Mouse (Mus musculus) neural tube, embryonic 15.5 days (tissue): ENCODE results near the gene Mid1ip1. TPM values are rescaled to one million over a fixed set of nuclear protein-coding genes. Genes with fewer than 3 reads are reported as not detected.

ENCODE experiments used
- ATAC-seq: fragments of 200-750 bp; cut with Nextera tagmentation; 2 replicates; pipeline ENCODE4 v1.8.0; 2017; ENCODE audit warnings: mild to moderate bottlenecking, moderate TSS enrichment, moderate library complexity; ENCODE audit not compliant: low FRiP score
- H3K27ac ChIP-seq: fragments of 300-500 bp; sonication (generic); replicated peaks from 2 replicates; pipeline ENCODE4 v1.5.1; 2015; ENCODE audit warnings: mild to moderate bottlenecking, inconsistent platforms
- H3K27me3 ChIP-seq: fragments of 300-500 bp; sonication (generic); replicated peaks from 2 replicates; pipeline ENCODE4 v1.6.1; 2015; ENCODE audit warnings: inconsistent platforms
- H3K36me3 ChIP-seq: fragments of 300-500 bp; sonication (generic); 2 replicates; pipeline ENCODE4 v1.6.1; 2015; ENCODE audit warnings: inconsistent platforms
- H3K4me1 ChIP-seq: fragments of 300-500 bp; sonication (generic); 2 replicates; pipeline ENCODE4 v1.6.1; 2015; ENCODE audit warnings: inconsistent platforms
- H3K4me2 ChIP-seq: fragments of 300-500 bp; sonication (generic); 2 replicates; pipeline ENCODE4 v1.6.1; 2015; ENCODE audit warnings: inconsistent platforms, mild to moderate bottlenecking, moderate library complexity
- H3K4me3 ChIP-seq: fragments of 300-500 bp; sonication (generic); replicated peaks from 2 replicates; pipeline ENCODE4 v1.5.1; 2015; ENCODE audit warnings: mild to moderate bottlenecking, inconsistent platforms
- H3K9ac ChIP-seq: fragments of 300-500 bp; sonication (generic); replicated peaks from 2 replicates; pipeline ENCODE4 v1.6.1; 2015; ENCODE audit warnings: mild to moderate bottlenecking, inconsistent platforms
- H3K9me3 ChIP-seq: fragments of 300-500 bp; sonication (generic); replicated peaks from 2 replicates; pipeline ENCODE4 v1.6.1; 2016; ENCODE audit warnings: inconsistent platforms
- WGBS: fragments of 180-500 bp; shearing (Covaris S2); methylation state at CpG from one replicate; pipeline ENCODE4 v1.1.7; 2015; ENCODE audit warnings: mixed read lengths; 5-methylcytosine and 5-hydroxymethylcytosine counted together
- polyA plus RNA-seq: library from polyadenylated mRNA; unstranded; fragments of >200 nt; fragmentation: Nextera tagmentation; extraction: Ambion mirVana; gene quantifications from 2 replicates; pipeline ENCODE4 v1.2.1, GENCODE M21; 2015

The Mid1ip1 gene
- polyA plus RNA-seq, 1 experiment from 2014 or later = 112 TPM

DNA sequence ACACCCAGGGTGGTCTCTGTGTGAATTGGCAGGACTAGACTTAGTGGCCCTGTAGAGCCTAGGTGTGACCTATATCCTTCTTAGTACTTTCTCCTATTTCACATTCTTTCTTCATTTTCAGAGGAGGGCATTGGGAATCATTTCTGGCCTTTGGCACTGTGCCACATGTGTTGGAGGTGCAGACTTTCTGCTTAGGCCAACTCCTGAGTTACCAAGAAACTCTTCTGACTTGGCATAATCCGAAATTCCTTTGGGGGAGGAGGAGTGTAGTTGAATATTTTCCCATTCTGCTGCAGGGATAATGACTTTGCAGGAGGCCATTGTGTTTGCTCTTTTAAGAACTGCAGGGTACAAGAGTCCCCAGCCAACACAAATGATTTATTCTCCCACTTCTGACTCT, 19.6 kb downstream of the Mid1ip1 start:
- H3K4me1 ChIP-seq = no peaks in the 10 kb centered on the region
- WGBS = 7% methylated on average over 1 of the region's 1 CpGs
- ATAC-seq = no peak

DNA sequence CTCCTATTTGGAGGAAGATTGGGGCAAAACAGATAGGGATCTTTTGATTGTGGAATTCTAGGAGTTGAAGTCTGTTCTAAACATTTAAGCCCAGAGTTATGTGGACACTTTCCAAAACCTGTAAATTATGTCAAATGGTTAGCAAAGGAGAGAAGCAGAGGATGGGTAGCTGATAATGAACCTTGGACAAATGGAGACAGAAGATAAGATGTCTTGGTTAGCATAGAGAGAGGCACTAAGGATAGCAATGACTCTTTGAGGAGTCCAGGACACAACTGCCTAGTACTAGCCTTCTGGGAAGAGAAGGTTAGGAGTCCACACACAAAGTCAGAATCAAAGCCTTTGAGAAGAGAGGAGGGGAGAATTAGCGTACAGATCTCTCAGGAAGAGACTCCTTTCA, 20.1 kb downstream of the Mid1ip1 start:
- Histone ChIP-seq H3K9ac (no peak overlapping the region), H3K4me1 (no peaks in the 10 kb centered on the region), H3K4me3 (no peak overlapping the region), H3K27ac (no peak overlapping the region), H3K9me3 (no peaks in the 10 kb centered on the region), H3K27me3 (no peaks in the 10 kb centered on the region), H3K36me3 (no peaks in the 10 kb centered on the region), H3K4me2 (no peak overlapping the region)
- WGBS = 58% methylated on average over 1 of the region's 1 CpGs
- ATAC-seq = no peak

More for the DNA sequence above, 19.6 kb downstream of the Mid1ip1 start:
- H3K27me3 ChIP-seq = no peaks in the 10 kb centered on the region
- no peaks in the 10 kb centered on the region for H3K9me3 ChIP-seq
- H3K4me3 ChIP-seq = no peak overlapping the region
- no peak overlapping the region for H3K9ac ChIP-seq
- H3K27ac ChIP-seq = no peak overlapping the region
- no peak overlapping the region for H3K4me2 ChIP-seq
- no peaks in the 10 kb centered on the region for H3K36me3 ChIP-seq

DNA sequence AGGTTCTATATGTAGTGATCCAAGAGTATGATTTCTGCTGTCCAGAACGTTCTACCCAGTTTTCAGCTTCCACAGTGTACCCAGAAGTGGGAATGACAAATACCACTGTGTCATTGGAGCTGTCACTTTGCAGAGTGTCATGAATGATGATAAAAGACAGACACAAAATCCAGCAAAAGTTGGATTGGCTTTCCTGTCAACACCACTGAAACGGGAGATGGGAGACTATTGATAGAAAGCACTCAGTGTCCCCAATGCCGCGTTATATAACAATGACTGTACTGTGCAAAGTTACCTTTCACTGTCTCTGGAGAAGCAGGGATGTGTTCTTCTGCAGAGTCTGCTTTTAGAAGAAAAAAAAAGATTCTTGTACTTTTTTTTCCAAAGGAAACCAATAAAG, 44.1 kb downstream of the Mid1ip1 start:
- Histone ChIP-seq H3K4me1 (no peaks in the 10 kb centered on the region), H3K9ac (no peak overlapping the region), H3K36me3 (no peaks in the 10 kb centered on the region), H3K27ac (no peak overlapping the region), H3K9me3 (no peaks in the 10 kb centered on the region), H3K4me3 (no peak overlapping the region), H3K27me3 (no peaks in the 10 kb centered on the region), H3K4me2 (no peak overlapping the region)
- WGBS = 88% methylated on average over 4 of the region's 4 CpGs
- ATAC-seq = no peak

DNA sequence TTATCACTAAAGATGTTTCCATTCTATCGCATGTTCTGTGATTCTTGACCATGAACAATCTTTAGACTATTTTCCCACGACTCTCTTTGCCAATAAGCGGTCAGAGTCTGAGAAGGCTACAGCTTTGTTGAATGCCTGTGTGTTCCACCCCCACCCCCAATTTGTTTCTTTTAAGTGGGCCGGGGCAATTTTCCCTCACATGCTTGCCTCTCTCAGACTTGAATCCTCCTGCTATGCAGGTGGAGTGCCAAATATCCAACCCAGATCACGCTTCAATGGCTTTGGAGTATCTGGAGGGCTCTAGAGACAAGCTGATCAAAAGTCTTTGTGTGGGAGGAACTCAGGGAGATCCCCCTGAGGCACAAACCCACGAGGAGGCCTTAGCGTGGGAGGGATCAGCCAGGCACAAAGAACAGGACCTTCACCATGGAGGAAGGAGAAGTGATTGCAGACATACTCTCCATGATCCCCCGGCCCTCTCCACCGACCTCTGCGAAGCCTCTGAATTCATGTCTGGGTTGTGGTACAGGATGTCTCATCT, 48.7 kb downstream of the Mid1ip1 start:
- H3K4me1 ChIP-seq = no peaks in the 10 kb centered on the region
- no peaks in the 10 kb centered on the region for H3K36me3 ChIP-seq
- 67% methylated on average over 10 of the region's 10 CpGs for WGBS
- H3K27ac ChIP-seq = no peak overlapping the region
- no peak overlapping the region for H3K4me2 ChIP-seq
- no peak overlapping the region for H3K9ac ChIP-seq
- no peak overlapping the region for H3K4me3 ChIP-seq
- no peak for ATAC-seq
- H3K9me3 ChIP-seq = no peaks in the 10 kb centered on the region
- no peaks in the 10 kb centered on the region for H3K27me3 ChIP-seq

Other genes starting within 250 kb of the Mid1ip1 start
- gene Tspan7, start 229.9 kb upstream of the Mid1ip1 start, polyA plus RNA-seq = 451 and 492 TPM in 2 replicates